Mouse (Mus musculus): ENCODE measurements around the gene Mia2. TPM values are rescaled to one million over a fixed set of nuclear protein-coding genes. Genes with fewer than 3 reads are reported as not detected.

The Mia2 gene
- 46.6 and 51.0 TPM in 2 replicates for polyA plus RNA-seq (2012; rRNA removed)

DNA sequence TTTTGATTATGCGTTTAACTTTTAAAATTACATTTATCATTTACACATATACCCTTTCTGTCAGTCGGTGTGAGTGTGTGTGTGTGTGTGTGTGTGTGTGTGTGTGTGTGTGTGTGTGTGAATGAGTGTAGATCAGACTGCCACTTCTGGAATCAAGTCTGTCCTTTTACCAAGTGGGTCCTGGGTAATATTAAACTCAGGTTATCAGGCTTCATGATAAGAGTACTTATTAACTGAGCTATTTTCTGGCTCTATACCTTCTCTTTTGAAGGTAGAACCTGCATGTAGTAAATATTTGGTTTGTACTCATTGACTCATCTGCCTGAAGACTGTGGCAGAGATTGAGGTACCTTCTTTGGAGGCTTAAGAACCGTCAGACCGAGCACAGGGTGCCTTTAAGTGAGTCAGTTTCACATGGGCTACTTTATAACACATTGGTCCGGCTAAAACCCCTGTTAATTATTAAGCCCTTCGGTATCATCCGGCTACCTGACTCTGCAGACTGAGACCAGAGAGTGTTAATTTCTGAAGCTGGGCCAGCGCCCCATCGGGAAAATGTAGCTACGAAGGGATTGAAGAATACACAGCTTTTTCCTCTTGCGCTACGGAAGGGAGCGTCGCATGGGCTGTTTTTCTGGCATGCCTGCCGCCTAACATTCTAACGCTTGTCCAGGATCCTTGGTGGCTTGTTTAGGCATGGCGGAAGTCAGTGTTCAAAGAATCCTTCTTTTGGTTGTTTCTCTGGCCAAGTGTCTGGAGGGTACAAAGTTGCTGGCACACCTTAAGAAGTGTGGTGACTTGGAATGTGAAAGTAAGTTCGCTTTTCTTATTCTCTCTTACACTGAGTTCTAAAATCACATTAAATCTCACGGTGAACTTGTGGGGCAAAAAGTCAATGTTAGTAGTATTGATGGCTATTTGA lies at the start of gene Mia2:
Gene Mia2, plus strand, starts transcription at position 696 of the 922 bp plus-strand sequence.

GRCm38 (mm10) chr12:59060993-59061595 lies 34.5 kb upstream of the Mia2 start, which contains the start of gene Trappc6b:
Gene Trappc6b (minus strand): TSS chr12:59061472.

GRCm38 (mm10) chr12:59066448-59067077 lies 29.0 kb upstream of the Mia2 start, which contains the start of gene Pnn:
Gene Pnn (plus strand): TSS chr12:59066884.

DNA sequence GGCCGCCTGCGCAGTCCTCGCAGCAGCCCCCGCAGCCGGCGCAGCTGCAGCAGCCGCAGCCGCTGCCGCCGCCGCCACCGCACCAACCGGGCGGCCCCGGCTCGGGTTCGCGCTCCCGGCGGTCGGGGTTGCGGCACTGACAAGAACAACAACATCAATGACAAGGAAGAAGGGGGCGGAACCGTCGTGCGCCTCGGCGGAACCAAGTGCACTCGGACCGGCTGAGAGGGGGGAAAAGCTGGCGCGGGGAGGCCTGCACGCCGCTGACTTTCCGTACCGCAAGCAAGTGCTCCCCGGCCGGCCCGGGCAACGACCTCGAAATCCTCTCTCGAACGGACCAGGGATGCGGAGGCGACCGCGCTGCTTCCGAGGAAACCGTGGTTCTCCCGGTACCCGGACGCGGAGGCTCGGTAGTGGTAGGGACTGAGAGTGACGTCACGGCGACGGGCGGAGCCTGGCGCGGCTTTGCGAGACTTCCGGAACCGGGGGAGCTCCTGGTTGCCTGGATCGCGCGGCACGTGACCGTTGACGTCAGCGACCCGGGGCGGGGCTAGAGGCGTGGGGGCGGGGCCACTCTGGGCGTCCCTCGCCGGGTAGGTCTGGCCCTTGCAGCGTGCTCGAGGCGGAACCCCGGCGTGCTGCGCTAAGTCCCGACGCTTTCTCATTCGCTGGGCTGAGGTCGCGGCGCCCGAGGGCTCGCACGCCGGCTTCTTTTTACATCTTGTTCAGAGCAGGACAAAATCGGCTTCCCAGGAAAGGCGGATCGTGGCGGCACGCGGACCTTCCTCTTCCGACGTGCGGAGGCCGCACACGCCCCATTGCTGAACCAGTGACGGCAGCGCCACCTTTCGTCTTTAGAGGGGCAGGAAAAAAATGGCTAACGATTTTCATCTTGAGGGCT lies 124.0 kb downstream of the Mia2 start, which contains the start of gene Fbxo33:
Gene Fbxo33, minus strand, starts transcription at position 401 of the 901 bp plus-strand sequence.

Other genes starting within 250 kb of the Mia2 start
- gene Sec23a, start 83.8 kb upstream of the Mia2 start, polyA plus RNA-seq (2012; rRNA removed): 41.9 and 60.7 TPM in 2 replicates
- 22.4 and 25.3 TPM in 2 replicates for gene Gemin2, start 82.4 kb upstream of the Mia2 start, polyA plus RNA-seq (2012; rRNA removed)
- 84.2 and 252 TPM in 2 replicates for gene Trappc6b, start 34.3 kb upstream of the Mia2 start, polyA plus RNA-seq (2012; rRNA removed)
- gene Pnn, start 28.9 kb upstream of the Mia2 start, polyA plus RNA-seq (2012; rRNA removed): 157 and 214 TPM in 2 replicates
- 6.4 and 14.5 TPM in 2 replicates for gene Fbxo33, start 123.9 kb downstream of the Mia2 start, polyA plus RNA-seq (2012; rRNA removed)